ENCODE assay signal across 27 mouse cellular contexts in the genomic region with DNA sequence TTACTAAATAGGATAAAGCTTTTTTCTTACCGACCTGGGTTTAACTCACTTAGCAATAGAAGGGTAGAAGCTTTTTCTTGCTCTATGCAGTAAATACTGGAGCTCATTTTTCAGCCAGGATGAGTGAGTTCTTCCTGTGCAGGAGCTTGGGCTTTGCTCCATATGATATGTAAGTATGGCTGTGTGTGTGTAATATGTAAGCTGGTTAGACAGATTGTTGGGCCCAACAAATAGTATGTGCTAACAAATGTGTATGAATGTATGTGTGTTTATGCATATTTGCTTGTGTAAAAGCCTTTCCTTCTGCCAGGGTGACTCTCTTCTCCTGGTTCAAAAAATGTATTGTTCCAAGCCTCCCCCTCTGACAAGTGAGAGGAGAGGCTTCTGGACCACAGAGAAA.
"Had no signal": no experiment of that assay in that cellular context is flagged by ENCODE, and none has a peak within 500 bp of the region (broad histone marks: within the 10 kb centered on the region; RNA-seq: fewer than 3 reads in every experiment).

No protein-coding gene starts in this region.

- H3K4me1 ChIP-seq: embryonic facial prominence, embryonic 10.5 days had no signal

- H3K9ac ChIP-seq: embryonic facial prominence, embryonic 12.5 days; embryonic facial prominence, embryonic 13.5 days; embryonic facial prominence, embryonic 15.5 days; forebrain, embryonic 12.5 days; forebrain, embryonic 13.5 days; forebrain, embryonic 15.5 days; forebrain, postnatal 0 days had no signal

- H3K36me3 ChIP-seq: embryonic facial prominence, embryonic 10.5 days; embryonic facial prominence, embryonic 12.5 days; embryonic facial prominence, embryonic 13.5 days; embryonic facial prominence, embryonic 15.5 days; forebrain, embryonic 12.5 days; forebrain, embryonic 15.5 days had no signal

- H3K27ac ChIP-seq: embryonic facial prominence, embryonic 10.5 days; embryonic facial prominence, embryonic 12.5 days; embryonic facial prominence, embryonic 13.5 days; embryonic facial prominence, embryonic 15.5 days; forebrain, embryonic 12.5 days; forebrain, embryonic 13.5 days; forebrain, embryonic 15.5 days; gastrocnemius, adult 2 months; heart, adult 2 months had no signal

- H3K4me2 ChIP-seq: embryonic facial prominence, embryonic 12.5 days; embryonic facial prominence, embryonic 13.5 days; embryonic facial prominence, embryonic 15.5 days; forebrain, embryonic 12.5 days; forebrain, embryonic 13.5 days; forebrain, embryonic 15.5 days had no signal

- H3K4me3 ChIP-seq: embryonic facial prominence, embryonic 10.5 days; embryonic facial prominence, embryonic 12.5 days; embryonic facial prominence, embryonic 13.5 days; embryonic facial prominence, embryonic 15.5 days; erythroblast, embryonic 14.5 days; forebrain, embryonic 12.5 days; forebrain, embryonic 13.5 days; forebrain, embryonic 15.5 days; gastrocnemius, adult 2 months; heart, adult 2 months had no signal

- H3K27me3 ChIP-seq: embryonic facial prominence, embryonic 13.5 days; embryonic facial prominence, embryonic 15.5 days; forebrain, embryonic 12.5 days; forebrain, embryonic 13.5 days had no signal

- ATAC-seq: forebrain, embryonic 13.5 days; forebrain, embryonic 15.5 days; forebrain, embryonic 16.5 days; forebrain, postnatal 0 days had no signal

- H3K9me3 ChIP-seq: embryonic facial prominence, embryonic 10.5 days; embryonic facial prominence, embryonic 12.5 days; embryonic facial prominence, embryonic 13.5 days; embryonic facial prominence, embryonic 15.5 days; forebrain, embryonic 12.5 days; forebrain, embryonic 13.5 days; forebrain, embryonic 15.5 days had no signal

- DNase-seq: cerebellum, adult 2 months; cerebellum, adult 8-10 months; cerebellum, adult 9-10 months; cerebellum, adult 9-11 months; cerebellum, postnatal 10 days; cerebellum, postnatal 14 days; cerebellum, postnatal 25 days; cerebellum, postnatal 36 days; embryo, embryonic 11 days; forebrain, postnatal 0 days; gastrocnemius, adult 2 months; gastrocnemius, postnatal 10 days; gastrocnemius, postnatal 14 days; gastrocnemius, postnatal 25 days; gastrocnemius, postnatal 36 days; heart, adult 11 months; heart, adult 18-20 months; heart, adult 2 months had no signal
